Mouse (Mus musculus) megakaryocyte, embryonic 14.5 days (primary cell): ENCODE measurements around the gene Dnajb7.

Experiments
- FLI1 ChIP-seq: IDR thresholded peaks from 2 replicates; pipeline ENCODE4 v1.6.1; 2012; ENCODE audit warnings: low read length, inconsistent platforms, mixed read lengths
- GATA1 ChIP-seq: IDR thresholded peaks from 3 replicates; pipeline ENCODE4 v1.6.1; 2012; ENCODE audit warnings: mixed read lengths, low read length, inconsistent platforms, borderline replicate concordance

DNA sequence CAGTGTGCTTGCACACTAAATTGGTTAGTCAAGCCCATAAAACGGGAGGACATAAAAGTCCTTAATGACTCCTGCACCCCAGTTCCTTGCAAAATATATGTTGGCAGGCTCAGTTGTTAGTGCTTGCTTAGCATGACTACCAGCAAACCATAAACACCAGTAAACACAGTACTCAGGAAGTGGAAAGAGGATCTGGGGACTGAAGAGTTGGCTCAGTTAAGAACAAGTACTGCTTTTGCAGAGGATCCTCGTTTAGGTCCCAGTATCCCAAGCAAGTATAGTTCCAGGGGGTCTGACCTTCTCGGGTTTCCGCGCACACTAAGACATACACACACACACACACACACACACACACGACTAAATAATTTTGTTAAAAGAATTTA is 47.1 kb downstream of the Dnajb7 start:
- TF ChIP-seq GATA1 (no peak), FLI1 (no peak)
